Mouse (Mus musculus): ENCODE measurements around the gene Srp54c. TPM values are rescaled to one million over a fixed set of nuclear protein-coding genes. Genes with fewer than 3 reads are reported as not detected.

Srp54c gene
- polyA plus RNA-seq, 3 experiments from 2014 or later, result 51.2 to 68.8 (median 54.5) TPM

Other genes with a start within 250 kb of the Srp54c start
- not detected for gene Gm20403, start 243.6 kb upstream of the Srp54c start, polyA plus RNA-seq (2017; shearing (Covaris generic))
- gene Baz1a, start 215.8 kb upstream of the Srp54c start, polyA plus RNA-seq (2017; shearing (Covaris generic)), result 10 to 100 TPM; 31.0 to 41.8 (median 34.4) TPM
- gene 2700097O09Rik, start 150.1 kb upstream of the Srp54c start, polyA plus RNA-seq (2017; shearing (Covaris generic)), result 10 to 100 TPM; 18.7 to 24.4 (median 18.7) TPM
- gene Srp54a, start 149.9 kb upstream of the Srp54c start, polyA plus RNA-seq (2017; shearing (Covaris generic)), result 100 to 1,000 TPM; 136 to 177 (median 154) TPM
- gene Fam177a, start 105.7 kb upstream of the Srp54c start, polyA plus RNA-seq (2017; shearing (Covaris generic)), result 10 to 100 TPM; 15.6 to 28.9 (median 16.6) TPM
- 10 to 100 TPM; 32.8 to 49.1 (median 34.4) TPM for gene Srp54b, start 75.1 kb upstream of the Srp54c start, polyA plus RNA-seq (2017; shearing (Covaris generic))
- gene 1700047I17Rik2, start 30.6 kb upstream of the Srp54c start, polyA plus RNA-seq (2017; shearing (Covaris generic)), result not detected
- 10 to 100 TPM in 1 of 3 experiments, 1 to 10 TPM in 2; 6.1 to 10.2 (median 9.4) TPM for gene 1110008L16Rik, start 69.4 kb downstream of the Srp54c start, polyA plus RNA-seq (2017; shearing (Covaris generic))
- 10 to 100 TPM; 18.1 to 32.2 (median 20.8) TPM for gene Ppp2r3c, start 72.8 kb downstream of the Srp54c start, polyA plus RNA-seq (2017; shearing (Covaris generic))
- 100 to 1,000 TPM; 255 to 323 (median 266) TPM for gene Psma6, start 154.1 kb downstream of the Srp54c start, polyA plus RNA-seq (2017; shearing (Covaris generic))

Measured in inflammation-experienced regulatory T-cells, adult 6 months (primary cell).